Mouse (Mus musculus) erythroblast, embryonic 14.5 days (primary cell): ENCODE results near the gene Mdm4. TPM values are rescaled to one million over a fixed set of nuclear protein-coding genes. Genes with fewer than 3 reads are reported as not detected.

Source experiments
- H3K27me3 ChIP-seq: 2 replicates; pipeline ENCODE4 v1.6.1; 2012; ENCODE audit warnings: inconsistent platforms; ENCODE audit not compliant: control insufficient read depth
- H3K36me3 ChIP-seq: 2 replicates; pipeline ENCODE4 v1.6.1; 2012; ENCODE audit warnings: mild to moderate bottlenecking, inconsistent platforms; ENCODE audit not compliant: control insufficient read depth
- H3K4me1 ChIP-seq: 2 replicates; pipeline ENCODE4 v1.6.1; 2012; ENCODE audit warnings: inconsistent platforms; ENCODE audit not compliant: control insufficient read depth
- H3K4me3 ChIP-seq: replicated peaks from 2 replicates; pipeline ENCODE3; 2012; ENCODE audit warnings: moderate library complexity, mild to moderate bottlenecking, inconsistent platforms
- H3K9me3 ChIP-seq: 2 replicates; pipeline ENCODE4 v1.6.1; 2012; ENCODE audit warnings: low read length, inconsistent platforms, mixed read lengths; ENCODE audit not compliant: control insufficient read depth
- GATA1 ChIP-seq: IDR thresholded peaks from 2 replicates; pipeline ENCODE4 v1.6.1; 2012; ENCODE audit warnings: low read length, inconsistent platforms, mixed read lengths
- TAL1 ChIP-seq: IDR thresholded peaks from 3 replicates; pipeline ENCODE4 v1.6.1; 2012; ENCODE audit warnings: low read length, inconsistent platforms, mixed read lengths
- polyA plus RNA-seq: library from polyadenylated mRNA; stranded (reverse); fragments of >175 nt; gene quantifications from 2 replicates; pipeline ENCODE4 v1.2.3, GENCODE M21; 2012

Gene Mdm4
- polyA plus RNA-seq, result 0.74 and 1.1 TPM in 2 replicates

- H3K36me3 ChIP-seq, result no peaks in the 10 kb centered on the region
- peaks cover 46% of the 10 kb centered on the region for H3K4me1 ChIP-seq
- H3K9me3 ChIP-seq, result no peaks in the 10 kb centered on the region
- TF ChIP-seq GATA1 (no peak), TAL1 (no peak)
- H3K4me3 ChIP-seq, result no peak within 1 kb of the TSS
- H3K27me3 ChIP-seq, result no peaks in the 10 kb centered on the region
These were observed at the start of gene Mdm4 for GRCm38 (mm10) chr1:133030461-133030860. Gene Mdm4 (minus strand): TSS chr1:133030561.

- no peak overlapping the region for H3K4me3 ChIP-seq
These were observed 49.8 kb upstream of the Mdm4 start for GRCm38 (mm10) chr1:133080079-133080561.

GRCm38 (mm10) chr1:133079509-133079908 is 49.1 kb upstream of the Mdm4 start:
- Histone ChIP-seq H3K4me3 (no peak overlapping the region), H3K4me1 (peaks cover 19% of the 10 kb centered on the region), H3K27me3 (peaks cover 17% of the 10 kb centered on the region), H3K36me3 (no peaks in the 10 kb centered on the region; the same call in 1 of the 2 replicates), H3K9me3 (no peaks in the 10 kb centered on the region)
- TF ChIP-seq GATA1, result no peak
- no peak for TF ChIP-seq TAL1

More at GRCm38 (mm10) chr1:133080079-133080561, 49.8 kb upstream of the Mdm4 start:
- Histone ChIP-seq H3K4me1 (peaks cover 26% of the 10 kb centered on the region), H3K36me3 (no peaks in the 10 kb centered on the region), H3K9me3 (no peaks in the 10 kb centered on the region), H3K27me3 (peaks cover 15% of the 10 kb centered on the region)
- TF ChIP-seq TAL1 (no peak), GATA1 (no peak)

GRCm38 (mm10) chr1:133078338-133078727 is 48.0 kb upstream of the Mdm4 start:
- H3K4me1 ChIP-seq, result peaks cover 8% of the 10 kb centered on the region
- no peaks in the 10 kb centered on the region for H3K9me3 ChIP-seq
- TF ChIP-seq TAL1, result no peak
- no peak for TF ChIP-seq GATA1
- H3K36me3 ChIP-seq, result no peaks in the 10 kb centered on the region; the same call in 1 of the 2 replicates
- H3K4me3 ChIP-seq, result no peak overlapping the region
- H3K27me3 ChIP-seq, result peaks cover 25% of the 10 kb centered on the region

- Histone ChIP-seq H3K9me3 (no peaks in the 10 kb centered on the region), H3K4me1 (peaks cover 2% of the 10 kb centered on the region; the same call in 1 of the 2 replicates), H3K4me3 (no peak overlapping the region), H3K36me3 (no peaks in the 10 kb centered on the region; the same call in 1 of the 2 replicates), H3K27me3 (peaks cover 26% of the 10 kb centered on the region)
- TF ChIP-seq GATA1, result no peak
- no peak for TF ChIP-seq TAL1
These were observed 47.4 kb upstream of the Mdm4 start for GRCm38 (mm10) chr1:133077606-133078337.

GRCm38 (mm10) chr1:133076681-133077514 is 46.5 kb upstream of the Mdm4 start:
- no peak for TF ChIP-seq TAL1
- TF ChIP-seq GATA1, result no peak
- no peaks in the 10 kb centered on the region; the same call in 1 of the 2 replicates for H3K4me1 ChIP-seq

GRCm38 (mm10) chr1:133075651-133076400 is 45.5 kb upstream of the Mdm4 start:
- Histone ChIP-seq H3K9me3 (no peaks in the 10 kb centered on the region), H3K4me3 (no peak overlapping the region), H3K36me3 (no peaks in the 10 kb centered on the region; the same call in 1 of the 2 replicates), H3K27me3 (peaks cover 34% of the 10 kb centered on the region), H3K4me1 (no peaks in the 10 kb centered on the region; the same call in 1 of the 2 replicates)
- TF ChIP-seq TAL1 (no peak), GATA1 (no peak)

More at GRCm38 (mm10) chr1:133076681-133077514, 46.5 kb upstream of the Mdm4 start:
- Histone ChIP-seq H3K36me3 (no peaks in the 10 kb centered on the region; the same call in 1 of the 2 replicates), H3K4me3 (no peak overlapping the region), H3K27me3 (peaks cover 28% of the 10 kb centered on the region), H3K9me3 (no peaks in the 10 kb centered on the region)

GRCm38 (mm10) chr1:133074541-133074940 is 44.2 kb upstream of the Mdm4 start:
- H3K27me3 ChIP-seq, result peaks cover 34% of the 10 kb centered on the region
- TF ChIP-seq GATA1 (no peak), TAL1 (no peak)
- H3K4me3 ChIP-seq, result no peak overlapping the region
- H3K9me3 ChIP-seq, result no peaks in the 10 kb centered on the region
- no peaks in the 10 kb centered on the region; the same call in 1 of the 2 replicates for H3K4me1 ChIP-seq
- H3K36me3 ChIP-seq, result no peaks in the 10 kb centered on the region; the same call in 1 of the 2 replicates
